Mouse (Mus musculus): ENCODE data around the gene Vps29. TPM values are rescaled to one million over a fixed set of nuclear protein-coding genes. Genes with fewer than 3 reads are reported as not detected.
A peak's percentile ranks its signal among the peaks of the same experiment; 100 is the strongest.

Gene Vps29
- polyA plus RNA-seq, 1 experiment from 2014 or later: 198 TPM

DNA sequence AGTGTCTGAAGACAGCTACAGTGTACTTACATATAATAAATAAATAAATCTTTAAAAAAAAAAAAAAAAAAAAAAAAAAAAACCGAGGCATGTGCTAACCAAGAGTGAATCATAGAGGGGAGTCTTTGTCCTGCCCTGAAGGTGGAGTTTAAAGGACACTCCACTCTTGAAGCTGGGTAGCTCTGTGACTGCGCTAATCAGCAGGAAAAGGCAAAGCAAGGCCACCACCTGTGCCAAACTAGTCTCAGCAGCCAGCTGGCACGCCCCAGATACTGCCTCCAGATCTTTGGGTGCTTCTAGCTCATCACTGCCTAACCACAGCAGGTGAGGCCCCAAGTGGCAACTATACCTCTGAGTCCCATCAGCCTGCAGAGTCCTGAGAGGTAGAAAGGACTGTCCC is 19.5 kb upstream of the Vps29 start:
- DNase-seq (ENCODE audit: low spot score): peak; percentile 79

DNA sequence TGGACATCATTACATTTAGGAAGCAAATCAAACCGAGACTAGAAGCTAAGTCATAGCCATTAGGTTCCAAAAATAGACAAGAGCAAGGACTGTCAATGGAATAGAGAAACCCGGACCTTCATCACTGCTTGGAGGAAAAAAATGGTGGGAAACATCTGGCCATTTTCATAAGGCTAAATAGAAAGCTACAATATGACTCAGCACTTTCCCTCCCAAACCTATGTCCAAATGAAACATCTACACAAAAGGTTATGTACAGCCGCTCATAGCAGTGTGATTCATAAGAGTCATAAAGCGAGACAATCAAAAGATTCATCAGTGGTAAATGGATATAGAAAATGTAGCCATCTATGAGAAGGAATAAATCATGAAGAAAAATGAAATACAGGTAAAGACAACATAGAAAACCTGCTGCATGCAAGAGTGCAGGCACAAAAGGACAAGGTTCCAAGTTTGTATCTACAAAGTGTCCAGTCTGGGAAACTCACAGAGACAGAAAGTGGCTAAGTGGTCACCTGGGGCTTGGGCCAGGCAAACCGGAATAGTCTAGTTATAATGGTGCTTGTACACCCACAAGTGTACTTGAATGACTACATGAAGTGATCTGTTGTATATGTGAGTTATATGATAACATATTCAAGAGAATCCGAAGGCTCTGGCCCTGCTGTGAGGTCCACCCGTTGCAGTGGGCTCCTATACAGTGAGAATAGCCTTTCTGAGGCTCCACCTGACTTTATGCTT is 17.4 kb upstream of the Vps29 start:
- no peak for DNase-seq (ENCODE audit: low spot score)

DNA sequence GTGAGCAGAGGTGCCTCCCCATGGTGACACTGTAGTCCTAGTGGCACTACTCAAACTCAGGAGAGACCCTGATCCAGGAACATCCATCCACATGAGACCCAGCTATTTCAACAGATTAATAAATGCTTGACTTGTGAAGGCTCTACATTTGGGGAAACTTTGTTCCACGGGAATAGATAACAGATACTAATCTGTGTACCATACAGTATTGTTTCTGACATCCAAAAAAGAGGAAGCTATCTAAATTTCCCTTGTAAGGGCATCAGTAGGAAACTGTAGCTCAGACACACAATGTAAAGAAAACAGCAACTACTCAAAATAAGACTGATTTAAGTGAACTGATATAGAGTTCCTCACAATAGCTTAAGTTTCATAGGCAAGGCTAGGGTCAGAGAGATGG is 11.3 kb upstream of the Vps29 start:
- DNase-seq (ENCODE audit: low spot score): no peak

DNA sequence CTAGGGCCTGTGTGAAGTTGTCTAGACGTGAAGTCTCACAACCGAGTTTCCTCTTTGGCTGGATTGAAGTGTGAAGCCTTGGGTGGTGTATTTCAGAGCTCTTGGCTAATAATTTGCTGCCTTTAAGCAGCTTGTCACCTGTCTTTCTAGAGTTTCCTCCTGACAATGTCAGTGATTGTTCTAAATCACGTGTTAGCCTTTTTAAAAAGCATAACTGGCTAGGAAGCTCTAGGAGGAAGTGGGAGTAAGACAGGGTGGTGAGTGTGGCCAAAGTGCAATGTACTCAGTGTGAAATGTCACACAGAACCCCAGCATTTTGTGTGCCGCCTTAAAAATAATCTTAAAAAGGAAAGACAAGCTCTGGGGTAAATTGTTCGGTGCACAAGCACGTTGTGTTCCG is 10.4 kb upstream of the Vps29 start:
- no peak for DNase-seq (ENCODE audit: low spot score)

DNA sequence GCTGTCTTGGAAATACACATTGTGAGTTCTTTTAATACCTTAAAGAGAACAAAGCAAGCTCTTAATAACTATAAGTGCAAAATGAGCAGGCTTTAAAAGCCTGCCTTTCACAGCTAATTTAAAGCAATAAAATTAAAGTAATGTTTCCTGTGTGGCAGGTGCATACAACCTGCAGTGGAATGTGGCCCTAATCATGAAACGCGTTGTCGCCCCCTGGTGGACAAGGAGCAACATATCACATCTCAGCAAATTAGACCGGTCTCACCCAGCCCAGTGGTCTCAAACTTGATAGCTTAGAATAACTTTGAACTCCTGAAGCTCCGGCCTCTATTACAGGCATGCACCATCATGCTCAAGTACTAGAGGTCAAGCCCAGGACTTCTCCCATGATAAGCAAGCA is 9.9 kb upstream of the Vps29 start:
- DNase-seq (ENCODE audit: low spot score): peak; percentile 84

DNA sequence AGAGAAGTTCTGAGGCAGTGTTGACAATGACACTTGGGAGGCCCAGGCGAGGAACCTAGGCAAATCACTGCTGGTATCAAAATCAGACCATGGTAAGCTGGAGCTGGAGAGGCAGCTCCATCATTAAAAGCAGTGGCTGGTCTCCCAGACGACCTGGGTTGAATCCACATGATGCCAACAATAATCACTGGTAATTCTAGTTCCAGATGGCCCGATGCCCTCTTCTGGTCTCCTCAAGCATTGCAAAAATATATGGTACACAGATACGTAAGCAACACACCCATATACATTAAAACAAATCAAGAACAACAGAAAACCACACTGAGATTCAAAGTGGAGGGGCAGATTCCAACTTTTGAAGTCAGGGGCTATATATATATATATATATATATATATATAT is 8.4 kb upstream of the Vps29 start:
- no peak for DNase-seq (ENCODE audit: low spot score)

DNA sequence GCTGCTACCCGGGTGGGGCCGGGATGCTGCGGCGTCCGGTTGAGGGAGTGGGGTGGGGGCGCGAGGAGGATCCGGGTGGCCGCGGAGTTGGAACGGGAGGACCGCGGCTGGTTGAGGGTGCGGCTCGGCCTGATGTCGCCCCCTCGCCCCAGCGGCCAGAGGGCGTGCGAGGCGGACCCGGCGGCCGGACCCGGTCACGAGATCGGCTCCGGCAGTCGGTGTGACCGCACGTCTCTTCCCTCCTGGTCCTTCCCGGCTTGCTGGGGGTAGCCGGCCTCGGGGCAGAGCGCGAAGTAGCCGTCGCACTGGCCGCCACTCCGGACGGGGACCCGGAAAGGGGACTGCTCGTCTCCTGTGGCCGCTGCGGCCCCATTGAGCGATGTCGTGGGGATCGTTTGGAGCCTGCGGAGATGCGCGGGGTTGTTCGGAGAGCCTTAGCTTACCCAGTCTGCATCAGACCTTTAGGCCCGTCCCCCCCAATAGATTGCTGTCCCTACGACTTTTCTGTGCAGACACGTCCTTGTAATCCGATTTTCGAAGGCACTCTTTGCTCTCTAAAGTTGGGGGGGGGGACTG is 411 bp downstream of the Vps29 start:
- DNase-seq (ENCODE audit: low spot score): no peak

DNA sequence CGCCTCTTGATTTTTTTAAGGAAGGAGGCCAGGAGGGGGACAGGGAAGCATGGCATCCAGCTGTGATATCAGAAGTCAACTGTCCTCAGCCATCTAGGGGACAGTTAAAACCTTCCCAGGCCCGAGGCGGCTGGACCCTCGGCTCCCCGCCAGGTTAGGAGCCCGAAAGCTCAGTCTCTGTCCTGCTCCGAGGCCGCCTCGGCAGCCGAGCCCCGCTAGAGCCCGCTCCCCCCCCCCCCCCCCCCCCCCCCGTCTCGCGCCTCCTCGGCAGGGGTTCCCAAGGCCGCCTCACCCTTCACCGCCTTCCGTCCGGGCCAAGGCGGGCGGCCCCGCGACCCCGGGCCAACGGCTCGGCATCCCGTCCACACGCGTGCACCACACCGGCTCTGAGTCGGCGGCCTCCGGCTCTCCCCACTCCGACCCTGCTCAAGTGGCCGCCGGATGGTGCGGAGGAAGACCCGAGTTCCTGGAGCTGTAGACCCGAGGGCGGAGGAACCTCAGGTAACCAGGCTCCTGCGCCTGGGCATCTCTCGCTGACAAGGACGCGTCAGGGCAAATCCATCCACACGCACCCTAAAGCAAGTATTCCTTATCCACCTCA is 17.5 kb downstream of the Vps29 start, which contains the start of gene Gpn3:
Gene Gpn3, plus strand, starts transcription at position 286 of the 601 bp plus-strand sequence.
- DNase-seq (ENCODE audit: low spot score): no peak

DNA sequence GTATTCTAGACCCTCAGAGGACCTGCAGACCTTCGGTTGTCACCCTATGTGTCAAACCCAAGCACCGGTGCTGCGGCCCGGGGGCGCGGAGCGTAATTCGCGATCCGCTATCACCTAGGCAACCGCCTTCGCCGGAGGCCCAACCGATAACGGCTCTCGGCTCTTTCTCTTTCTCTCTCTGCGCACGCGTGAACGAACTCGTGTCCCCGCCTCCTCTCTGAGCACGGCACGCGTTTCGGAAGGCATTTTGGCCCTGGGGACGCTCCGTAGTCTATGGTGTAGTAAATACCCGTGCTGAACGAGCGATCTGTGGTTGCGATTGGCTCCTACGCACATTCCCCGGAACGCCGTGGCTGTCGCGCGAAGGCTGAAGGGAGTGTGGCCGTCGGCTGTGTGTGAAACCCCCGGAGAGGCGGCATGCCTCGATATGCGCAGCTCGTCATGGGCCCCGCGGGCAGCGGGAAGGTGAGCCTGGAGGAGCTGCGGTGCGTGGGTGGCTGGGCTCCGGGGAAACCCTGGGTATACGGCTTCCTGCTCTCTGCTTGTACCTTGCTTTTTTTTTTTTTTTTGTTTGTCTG is 18.1 kb downstream of the Vps29 start, which contains the start of gene Fam216a:
Gene Fam216a, minus strand, starts transcription at position 173 of the 578 bp plus-strand sequence.
- DNase-seq (ENCODE audit: low spot score): peak; percentile 100

DNA sequence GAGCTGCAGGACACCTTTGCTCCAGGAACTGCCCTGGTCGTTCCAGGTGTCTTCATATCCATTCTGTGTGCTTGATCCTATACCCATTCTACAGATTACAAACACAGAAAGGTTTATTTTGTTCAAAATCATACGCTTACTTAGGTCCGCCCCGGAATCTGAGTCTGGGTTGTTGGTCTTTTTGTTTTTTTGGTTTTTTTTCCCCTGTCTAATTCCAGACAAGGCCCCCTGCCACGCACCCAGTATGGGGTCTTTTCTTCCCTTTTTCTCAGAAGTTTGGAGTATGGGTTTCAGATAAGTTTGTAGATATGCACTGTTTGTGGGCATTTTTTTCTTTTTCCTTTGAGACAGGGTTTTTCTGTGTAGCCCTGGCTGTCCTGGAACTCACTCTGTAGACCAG is 18.7 kb downstream of the Vps29 start:
- DNase-seq (ENCODE audit: low spot score): no peak

DNA sequence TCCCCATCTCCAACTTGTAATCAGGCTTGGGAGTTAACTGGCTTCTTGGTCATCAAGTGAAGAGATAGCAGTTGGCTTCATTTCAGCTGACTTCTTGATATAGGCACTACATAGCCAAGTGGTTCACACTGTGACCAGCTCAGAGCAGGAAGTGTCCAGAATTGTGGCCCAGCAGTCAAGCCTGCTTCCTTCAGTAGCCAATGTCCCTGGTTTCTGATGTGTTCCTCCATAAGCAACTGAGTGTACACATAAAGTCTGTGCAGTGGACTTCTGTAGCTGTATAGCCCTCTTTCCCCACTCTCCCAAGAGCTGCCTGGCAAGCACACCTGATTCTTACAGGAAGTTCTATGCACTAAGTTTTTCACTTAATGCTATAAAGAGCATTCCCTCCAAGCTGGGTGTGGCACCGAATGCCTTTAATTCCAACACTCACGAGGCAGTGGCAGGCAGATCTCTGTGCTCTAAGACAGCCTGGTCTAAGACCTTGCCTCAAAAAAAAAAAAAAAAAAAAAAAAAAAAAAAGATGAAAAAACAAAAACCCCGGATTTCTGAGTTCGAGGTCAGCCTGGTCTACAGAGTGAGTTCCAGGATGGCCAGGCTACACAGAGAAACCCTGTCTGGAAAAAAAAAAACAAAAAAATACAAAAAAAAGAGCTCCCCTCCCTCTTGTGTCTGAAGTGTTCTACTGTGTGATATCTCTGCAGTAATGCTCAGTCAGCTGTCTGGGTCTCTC is 23.1 kb downstream of the Vps29 start:
- DNase-seq (ENCODE audit: low spot score): no peak

DNA sequence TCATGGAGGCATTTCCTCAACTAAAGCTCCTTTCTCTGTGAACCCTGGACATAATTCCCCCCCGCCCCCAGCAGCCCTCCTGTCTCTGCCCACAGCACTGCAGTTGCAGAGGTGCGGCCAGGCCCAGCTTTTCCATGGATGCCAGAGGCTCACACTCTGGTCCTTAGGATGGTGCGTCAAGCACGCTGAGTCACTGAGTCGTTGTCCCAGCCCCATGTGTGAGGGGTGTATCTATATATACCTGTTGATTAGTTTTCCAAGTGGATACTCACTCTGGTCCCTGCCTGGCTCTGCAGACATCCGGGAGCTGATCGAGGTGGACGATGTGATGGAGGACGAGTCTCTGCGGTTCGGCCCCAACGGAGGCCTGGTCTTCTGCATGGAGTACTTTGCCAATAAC is 24.0 kb downstream of the Vps29 start:
- DNase-seq (ENCODE audit: low spot score): no peak

DNA sequence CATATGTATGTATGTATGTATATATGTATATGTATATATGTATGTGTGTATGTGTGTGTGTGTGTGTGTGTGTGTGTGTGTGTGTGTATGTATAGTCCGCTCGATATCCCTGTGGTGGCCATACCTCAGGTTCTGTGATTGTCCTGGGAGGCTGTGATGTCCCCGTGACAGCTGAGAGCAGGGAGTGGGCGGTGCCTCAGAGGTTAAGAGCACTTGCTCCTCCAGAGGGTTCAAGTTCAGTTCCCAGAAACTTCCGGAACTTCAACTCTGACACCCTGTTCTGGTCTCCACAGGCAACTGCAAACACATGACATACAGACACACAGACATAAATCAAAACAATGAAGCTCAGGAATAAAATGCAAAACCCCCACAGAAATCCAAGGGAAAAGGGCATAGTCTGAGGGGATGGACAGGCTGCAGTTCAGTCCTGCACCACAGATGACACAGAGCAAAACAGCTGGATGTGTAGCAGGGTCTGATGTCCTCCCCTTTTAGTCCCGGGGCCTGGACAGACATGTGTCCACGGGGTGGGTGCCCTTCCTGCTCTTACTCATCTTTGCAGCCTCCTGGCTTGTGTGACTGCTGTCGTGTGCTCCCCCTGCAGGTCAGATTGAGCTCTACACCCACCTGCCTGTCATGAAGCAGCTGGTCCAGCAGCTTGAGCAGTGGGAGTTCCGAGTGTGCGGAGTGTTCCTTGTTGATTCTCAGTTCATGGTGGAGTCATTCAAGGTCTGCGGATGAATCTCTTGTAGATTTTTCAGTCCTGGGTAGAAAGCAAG is 25.4 kb downstream of the Vps29 start:
- peak; percentile 81 for DNase-seq (ENCODE audit: low spot score)

DNA sequence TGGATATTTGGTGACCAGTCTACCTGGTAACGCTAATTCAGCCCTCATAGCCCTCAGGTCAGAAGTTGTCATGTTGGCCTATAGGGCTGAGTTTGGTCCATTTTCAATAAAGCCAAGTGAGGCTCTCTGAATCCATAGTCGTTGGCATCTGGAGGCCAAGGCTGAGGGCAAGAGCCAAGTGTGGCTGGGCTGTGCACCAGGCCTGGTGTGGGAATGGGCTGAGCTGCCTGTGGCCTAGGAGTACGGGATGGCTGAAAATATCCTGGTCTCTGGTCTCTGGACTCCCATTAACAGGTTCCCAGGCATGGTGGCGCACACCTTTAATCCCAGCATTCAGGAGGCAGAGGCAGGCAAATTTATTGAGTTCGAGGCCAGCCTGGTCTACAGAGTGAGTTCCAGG is 35.8 kb downstream of the Vps29 start:
- no peak for DNase-seq (ENCODE audit: low spot score)

DNA sequence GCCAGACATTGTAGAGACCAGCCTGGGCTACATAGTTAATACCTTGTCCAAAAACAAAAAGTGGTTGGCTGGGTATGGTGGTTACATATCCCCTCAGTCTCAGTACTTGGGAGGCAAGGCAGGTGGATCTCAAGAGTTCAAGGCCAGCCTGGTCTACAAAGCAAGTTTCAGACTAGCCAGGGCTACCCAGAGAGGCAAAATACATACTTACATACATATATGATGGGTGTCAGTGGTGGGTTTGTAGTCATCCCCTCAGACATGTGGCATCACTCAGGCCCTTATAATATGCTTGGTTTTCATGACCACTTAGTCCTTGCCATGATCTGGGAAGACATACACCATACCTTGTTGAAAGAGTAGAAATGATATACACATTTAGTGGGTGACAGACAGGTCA is 36.5 kb downstream of the Vps29 start:
- DNase-seq (ENCODE audit: low spot score): no peak

DNA sequence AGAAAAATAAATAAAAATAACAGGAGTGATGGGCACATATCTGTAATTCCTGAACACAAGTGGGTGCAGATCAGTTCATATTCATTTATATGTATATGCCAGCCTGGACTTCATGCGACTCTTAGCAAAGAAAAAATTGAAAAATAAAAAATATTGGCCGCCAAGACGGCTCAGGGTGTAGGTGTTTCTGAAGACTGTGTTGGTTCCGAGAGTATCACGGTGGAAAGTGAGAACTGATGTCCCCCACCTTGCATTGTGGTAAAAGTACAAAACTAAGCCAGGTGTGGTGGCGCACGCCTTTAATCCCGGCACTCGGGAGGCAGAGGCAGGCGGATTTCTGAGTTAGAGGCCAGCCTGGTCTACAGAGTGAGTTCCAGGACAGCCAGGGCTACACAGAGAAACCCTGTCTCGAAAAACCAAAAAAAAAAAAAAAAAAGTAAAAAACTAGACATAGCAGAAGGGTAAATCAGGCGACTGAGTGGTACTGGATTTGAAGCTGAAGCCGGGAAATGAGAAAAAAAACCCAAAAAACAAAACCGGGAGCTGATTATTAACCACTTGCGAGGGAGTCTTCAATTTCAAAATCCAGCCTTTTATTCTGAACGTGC is 37.1 kb downstream of the Vps29 start:
- DNase-seq (ENCODE audit: low spot score): no peak

DNA sequence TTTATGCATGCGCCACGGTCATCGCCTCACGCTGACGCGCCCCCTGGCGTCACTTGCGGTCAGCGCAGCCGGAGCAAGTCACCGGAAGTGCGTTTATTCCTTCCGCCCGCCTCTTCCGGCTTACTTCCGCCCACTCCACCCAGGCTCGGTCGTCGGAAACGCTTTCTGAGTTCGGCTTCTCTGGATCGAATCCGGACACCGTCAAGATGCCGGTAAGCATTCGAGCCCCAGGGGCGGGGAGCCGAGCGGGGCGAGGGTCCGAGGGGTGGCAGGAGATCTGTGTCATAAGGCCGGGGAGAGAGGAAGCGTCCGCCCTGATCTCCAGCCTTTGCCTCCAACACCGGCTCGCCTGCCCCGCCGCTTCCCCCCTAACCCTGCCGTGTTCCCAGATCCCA is 37.6 kb downstream of the Vps29 start, which contains the start of gene Arpc3:
Gene Arpc3, plus strand, starts transcription at position 93 of the 395 bp plus-strand sequence.
- peak; percentile 95 for DNase-seq (ENCODE audit: low spot score)

DNA sequence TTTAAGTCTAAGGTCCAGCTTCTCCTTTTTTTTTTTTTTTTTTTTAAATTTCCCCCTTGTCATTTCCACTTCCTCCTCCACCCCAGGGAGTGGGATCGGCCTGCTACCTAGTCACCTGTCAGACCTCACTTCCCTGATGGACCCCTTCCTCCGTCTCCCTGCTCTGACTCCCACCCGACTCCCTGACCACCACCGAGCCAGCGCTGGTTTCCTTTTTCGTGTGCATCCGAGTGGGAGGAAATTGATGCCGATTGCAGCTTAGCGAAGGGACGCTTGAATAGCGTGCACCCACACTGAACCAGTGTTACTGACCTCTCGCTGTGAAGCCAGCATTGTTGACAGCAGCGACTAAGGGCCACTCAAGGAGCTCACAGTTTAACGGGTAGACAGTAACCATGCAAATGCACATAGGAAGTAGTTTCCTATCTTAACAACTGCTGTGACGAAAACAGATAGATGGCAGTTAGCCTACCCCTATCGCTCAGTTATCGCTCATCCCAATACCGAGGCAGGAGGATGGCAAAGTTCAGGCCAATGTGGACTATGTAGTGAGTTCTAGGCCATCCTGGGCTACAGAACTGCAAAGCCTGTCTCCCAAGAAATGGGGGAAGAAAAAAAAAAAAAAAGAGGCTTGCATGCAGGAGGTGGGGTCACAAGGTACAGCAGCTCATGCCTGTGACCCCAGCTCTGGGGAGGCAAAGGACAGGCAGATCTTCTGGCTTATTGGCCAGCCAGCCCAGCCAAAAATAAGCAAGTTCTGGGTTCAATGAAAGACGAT is 38.2 kb downstream of the Vps29 start:
- DNase-seq (ENCODE audit: low spot score): peak; percentile 26

DNA sequence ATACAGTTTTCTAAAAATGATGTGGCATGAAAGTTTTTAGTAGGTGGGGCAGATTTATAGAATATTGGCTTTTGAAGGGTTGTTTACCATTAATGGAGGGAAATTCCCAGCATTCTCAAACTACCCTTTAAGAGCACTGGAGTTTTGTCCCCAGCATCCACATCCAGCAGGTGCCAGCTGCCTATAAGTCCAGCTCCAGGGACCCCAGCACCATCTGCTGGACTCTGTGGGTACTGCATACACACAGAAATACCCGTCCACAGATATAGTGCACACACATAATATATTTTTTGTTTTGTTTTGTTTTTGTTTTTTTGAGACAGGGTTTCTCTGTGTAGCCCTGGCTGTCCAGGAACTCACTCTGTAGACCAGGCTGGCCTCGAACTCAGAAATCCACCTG is 39.7 kb downstream of the Vps29 start:
- peak; percentile 81 for DNase-seq (ENCODE audit: low spot score)

DNA sequence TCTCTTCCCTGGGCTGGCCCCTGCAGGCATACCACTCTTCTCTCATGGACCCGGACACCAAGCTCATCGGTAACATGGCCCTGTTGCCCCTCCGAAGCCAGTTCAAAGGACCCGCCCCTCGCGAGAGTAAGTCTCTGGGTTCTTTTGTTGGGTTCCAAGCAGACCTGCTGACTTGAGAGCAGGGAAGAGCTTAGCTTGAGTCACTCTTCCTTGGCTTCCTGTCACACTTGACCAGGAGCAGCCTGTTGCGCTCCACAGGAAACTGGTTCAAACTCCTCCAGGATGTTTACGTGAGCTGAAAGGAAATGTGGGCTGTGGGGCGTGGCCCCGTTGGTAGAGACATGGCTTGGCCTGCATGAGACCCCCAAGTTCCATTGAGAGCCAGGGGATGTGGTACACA is 42.6 kb downstream of the Vps29 start:
- DNase-seq (ENCODE audit: low spot score): no peak
